Mouse (Mus musculus): ENCODE results near the gene Atp4b.
A peak's percentile ranks its signal among the peaks of the same experiment; 100 is the strongest.
"Not testable (repeated sequence)": the region's sequence is repeated elsewhere in the genome, so short reads cannot be mapped to it uniquely, and the experiment has no call there.

Atp4b gene

GRCm38 (mm10) chr8:13382536-13382935 lies 14.1 kb downstream of the Atp4b start:
- peak; percentile 31 for DNase-seq (ENCODE audit: inconsistent ontology term)

- no peak for DNase-seq (ENCODE audit: inconsistent ontology term)
Observed at GRCm38 (mm10) chr8:13381630-13382029, 15.0 kb downstream of the Atp4b start.

DNA sequence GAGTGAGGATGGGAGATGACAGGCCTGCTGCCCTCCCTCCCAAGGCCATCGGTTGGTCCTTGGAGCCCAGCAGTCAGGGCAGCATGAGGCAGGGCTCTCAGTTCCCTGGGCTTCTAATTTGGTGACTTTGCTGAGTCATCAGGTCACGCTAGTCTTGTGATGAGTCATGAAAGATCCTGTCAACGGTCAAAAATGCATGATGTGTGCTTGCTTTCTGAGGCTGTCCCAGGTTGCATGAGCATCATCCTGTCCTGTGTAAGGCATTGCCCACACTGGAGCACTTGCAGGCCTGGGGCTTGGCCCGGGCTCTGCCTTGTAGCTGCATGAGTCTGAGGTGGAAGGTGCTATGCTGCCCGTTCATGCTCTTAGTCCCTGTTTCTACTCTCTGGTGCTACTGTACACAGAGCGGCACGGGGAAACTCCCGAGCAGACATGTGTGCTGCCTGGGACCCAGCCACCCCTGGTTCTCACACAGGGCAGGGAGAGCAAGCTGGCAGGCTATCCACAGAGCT lies 23.4 kb downstream of the Atp4b start:
- DNase-seq (ENCODE audit: inconsistent ontology term), result peak; percentile 34

DNA sequence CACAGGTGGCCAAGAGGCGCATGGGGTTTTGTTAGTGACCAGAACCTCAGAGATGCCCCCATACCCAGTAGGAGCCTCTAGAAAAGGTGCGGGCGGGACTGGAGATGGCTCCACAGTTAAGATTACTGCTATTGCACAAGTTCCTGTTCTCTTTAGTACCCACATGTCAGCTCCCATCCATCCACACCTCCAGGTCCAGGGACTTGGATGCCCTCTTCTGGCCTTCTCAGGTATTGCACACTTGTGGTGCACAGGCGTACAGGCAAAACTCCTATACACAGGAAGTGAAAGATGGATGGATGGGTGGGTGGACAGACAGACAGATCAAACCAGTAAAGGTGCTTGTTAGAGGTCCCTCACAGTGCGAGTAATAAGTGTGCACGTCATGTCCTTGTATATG lies 34.8 kb downstream of the Atp4b start:
- no peak for DNase-seq (ENCODE audit: inconsistent ontology term)

GRCm38 (mm10) chr8:13360213-13360612 lies 36.4 kb downstream of the Atp4b start:
- no peak for DNase-seq (ENCODE audit: inconsistent ontology term)

DNA sequence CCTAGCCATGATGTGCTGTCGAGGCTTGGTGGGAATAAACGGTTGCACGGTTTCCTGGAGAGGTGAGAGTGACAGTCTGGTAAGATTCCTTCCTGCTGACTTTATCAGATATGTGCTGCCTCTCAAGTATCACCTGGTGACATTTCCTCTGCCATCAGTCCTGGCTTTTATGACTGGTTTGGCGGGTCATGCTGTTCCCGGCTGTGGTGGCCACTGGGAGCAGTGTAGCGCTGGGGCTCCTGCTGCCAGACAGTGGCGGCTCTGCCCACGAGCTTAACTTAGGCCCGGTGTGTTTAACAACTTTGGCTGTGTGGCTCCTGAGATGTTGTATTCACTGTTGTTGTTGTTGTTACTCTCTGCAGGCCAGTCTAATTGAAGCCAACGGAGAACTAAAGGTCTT lies 39.9 kb downstream of the Atp4b start:
- DNase-seq (ENCODE audit: inconsistent ontology term), result no peak

- DNase-seq (ENCODE audit: inconsistent ontology term), result no peak
Observed at GRCm38 (mm10) chr8:13356221-13356620, 40.4 kb downstream of the Atp4b start.

DNA sequence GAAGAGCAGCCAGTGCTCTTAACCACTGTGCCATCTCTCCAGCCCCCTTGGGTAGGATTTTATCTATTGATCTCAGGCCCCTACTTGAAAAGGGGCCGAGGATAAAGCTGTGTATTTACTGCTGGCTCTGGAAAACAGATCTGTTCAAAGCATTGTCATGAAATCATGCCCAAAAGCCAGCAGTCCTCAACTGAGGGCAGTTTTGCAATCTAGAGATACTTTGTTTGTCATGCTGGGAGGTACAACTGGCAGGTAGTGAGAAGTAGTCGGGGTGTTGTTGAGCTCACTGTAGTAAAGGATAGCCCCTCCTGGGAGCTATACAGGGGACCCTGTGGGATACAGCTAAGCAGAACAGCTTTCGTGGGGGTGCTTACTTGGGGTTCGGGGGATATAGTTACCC lies 42.7 kb downstream of the Atp4b start:
- no peak for DNase-seq (ENCODE audit: inconsistent ontology term)

GRCm38 (mm10) chr8:13353155-13353833 lies 43.3 kb downstream of the Atp4b start:
- no peak for DNase-seq (ENCODE audit: inconsistent ontology term)

- DNase-seq (ENCODE audit: inconsistent ontology term), result no peak
Observed at GRCm38 (mm10) chr8:13352601-13353000, 44.0 kb downstream of the Atp4b start.

DNA sequence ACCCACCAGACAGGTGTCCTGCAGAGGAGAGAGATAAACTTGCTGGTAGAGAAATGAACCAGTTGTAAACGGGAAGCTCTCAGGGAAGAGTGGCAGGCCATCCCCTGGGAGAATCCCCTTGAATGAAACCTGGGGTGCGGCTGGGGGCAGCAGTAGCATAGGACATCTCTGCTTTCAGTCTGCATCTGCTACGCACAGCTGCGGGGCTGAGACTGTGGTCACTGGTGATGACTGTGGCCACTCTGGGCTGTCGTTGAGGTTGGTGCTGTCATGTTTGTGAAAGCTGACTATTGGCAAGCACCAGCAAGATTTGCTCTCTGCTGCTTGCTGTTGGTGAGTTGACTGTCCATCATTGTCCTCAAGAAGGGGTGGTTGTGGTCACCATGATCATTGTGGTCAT lies 45.0 kb downstream of the Atp4b start:
- DNase-seq (ENCODE audit: inconsistent ontology term), result no peak

DNA sequence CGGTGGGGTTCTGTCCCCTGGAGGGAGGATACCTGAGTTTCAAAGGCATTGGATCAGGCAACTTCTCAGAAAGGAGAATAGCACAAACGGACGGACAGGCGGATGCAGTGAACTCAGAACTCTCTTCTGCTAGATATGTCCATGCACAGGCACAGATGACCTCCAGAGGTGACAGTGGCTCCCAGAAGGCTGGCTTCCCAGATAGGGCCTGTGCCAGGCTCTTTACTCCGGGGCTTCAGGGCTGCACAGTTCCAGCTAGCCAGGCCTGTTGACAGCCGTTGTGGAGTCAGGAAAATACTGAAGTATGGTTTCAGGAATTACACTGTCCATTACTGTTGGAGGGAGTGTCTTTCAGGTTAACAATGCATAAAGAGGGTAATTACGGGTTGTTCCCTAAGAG lies 46.6 kb downstream of the Atp4b start:
- no peak for DNase-seq (ENCODE audit: inconsistent ontology term)

DNA sequence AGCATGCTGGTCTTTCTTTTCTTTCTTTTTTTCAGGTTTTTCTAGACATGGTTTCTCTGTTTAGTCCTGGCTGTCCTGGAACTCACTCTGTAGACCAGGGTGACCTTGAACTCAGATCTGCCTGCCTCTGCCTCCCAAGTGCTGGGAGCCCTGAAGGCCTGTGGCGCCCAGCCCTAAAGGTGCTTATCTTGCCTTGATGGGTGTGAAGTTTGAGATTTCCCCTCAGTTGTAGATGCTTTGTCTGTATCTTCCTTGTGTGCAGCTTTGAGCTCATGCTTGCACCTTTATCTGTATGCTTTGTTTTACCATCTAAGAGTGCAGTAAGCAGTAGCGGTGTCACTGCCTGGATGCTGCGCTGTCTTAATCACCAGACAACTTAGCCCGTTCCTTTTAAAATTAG lies 53.5 kb downstream of the Atp4b start:
- DNase-seq (ENCODE audit: inconsistent ontology term), result no peak

DNA sequence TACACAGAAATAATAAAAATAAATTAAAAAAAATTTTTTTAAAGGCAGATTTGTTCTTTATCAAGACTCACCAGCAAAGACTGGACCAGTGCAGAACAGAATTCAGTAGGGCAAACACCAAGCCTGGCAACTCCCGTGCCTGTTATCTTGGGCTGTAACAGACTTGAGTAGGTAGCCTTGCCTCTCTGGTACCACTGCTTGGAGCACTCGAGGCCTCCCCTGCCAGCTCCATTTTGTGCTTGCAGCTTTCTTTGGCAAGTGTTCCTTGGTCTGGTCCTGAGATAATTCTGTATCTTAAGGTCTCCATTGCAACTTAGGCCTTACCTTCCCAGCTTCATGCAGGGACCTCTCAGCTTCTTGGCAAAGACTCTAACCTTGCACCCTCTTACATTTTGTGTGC lies 54.3 kb downstream of the Atp4b start:
- no peak for DNase-seq (ENCODE audit: inconsistent ontology term)

DNA sequence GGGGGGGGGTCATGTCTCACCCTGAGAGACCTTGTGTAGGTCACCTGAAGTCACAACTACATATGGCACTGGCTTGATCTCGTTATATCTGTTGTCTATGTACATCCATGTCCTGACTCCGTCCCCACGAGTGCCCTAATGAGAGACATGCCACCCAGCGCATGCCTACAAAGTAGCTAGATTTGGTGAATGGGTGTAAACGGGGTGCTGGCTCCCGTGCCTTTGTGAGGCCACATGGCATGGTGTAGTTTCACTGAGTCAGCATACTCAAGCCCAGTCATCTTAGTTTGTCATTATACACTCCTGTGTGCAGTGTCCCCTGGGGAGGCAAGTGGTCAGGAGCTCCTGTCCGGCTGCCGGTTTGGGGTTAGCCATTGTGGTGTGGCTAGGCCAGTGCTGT lies 56.0 kb downstream of the Atp4b start:
- no peak for DNase-seq (ENCODE audit: inconsistent ontology term)

DNA sequence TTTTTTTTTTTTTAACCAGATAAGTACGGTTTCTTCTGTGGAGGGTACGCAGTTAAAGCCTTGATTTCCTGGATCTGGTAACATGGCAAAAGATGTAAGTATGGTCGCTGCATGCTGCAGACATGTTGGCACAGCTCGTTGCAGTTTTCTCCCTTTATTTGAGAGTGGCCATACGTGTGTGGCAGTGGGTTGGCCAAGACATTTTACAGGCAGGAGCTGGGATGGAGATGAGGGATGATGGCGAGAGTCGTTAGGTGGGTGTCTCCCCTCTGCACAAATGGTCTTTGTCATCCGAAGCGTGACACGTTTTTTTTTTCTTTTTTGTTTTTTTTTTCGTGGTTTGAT lies 57.0 kb downstream of the Atp4b start:
- no peak for DNase-seq (ENCODE audit: inconsistent ontology term)

- peak; percentile 42 for DNase-seq (ENCODE audit: inconsistent ontology term)
Observed at GRCm38 (mm10) chr8:13338901-13339645, 57.6 kb downstream of the Atp4b start.

DNA sequence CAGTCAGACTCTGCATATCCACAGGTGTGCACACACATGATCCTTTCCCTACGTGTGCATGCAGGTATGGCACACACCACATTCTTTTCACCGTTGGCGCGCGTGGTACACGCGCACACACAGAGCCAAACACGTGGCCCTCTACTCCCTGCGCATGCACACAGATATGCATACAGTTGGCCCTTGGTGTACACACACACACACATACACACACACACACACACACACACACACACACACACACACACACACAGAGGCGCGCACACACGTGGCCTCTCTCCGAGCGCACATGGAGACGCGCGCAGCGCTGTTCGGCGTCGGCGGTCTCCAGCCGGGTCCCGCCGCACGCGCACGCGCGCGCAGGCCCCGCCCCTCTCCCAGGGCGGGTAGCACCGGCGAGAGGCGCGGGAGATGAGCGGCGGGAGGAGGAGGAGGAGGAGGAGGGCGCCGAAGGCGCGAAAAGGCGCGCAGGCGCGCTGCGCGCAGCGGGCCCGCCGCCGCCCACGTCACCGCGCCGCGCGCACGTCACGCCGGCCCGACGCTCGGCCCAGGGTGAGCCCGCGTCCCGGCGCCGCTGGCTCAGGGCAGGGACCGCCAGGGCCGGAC lies 58.3 kb downstream of the Atp4b start, which contains the start of gene Tfdp1:
TSS of gene Tfdp1 (plus strand) at position 497 of the 606 bp plus-strand sequence.
- peak; percentile 90 for DNase-seq (ENCODE audit: inconsistent ontology term)

DNA sequence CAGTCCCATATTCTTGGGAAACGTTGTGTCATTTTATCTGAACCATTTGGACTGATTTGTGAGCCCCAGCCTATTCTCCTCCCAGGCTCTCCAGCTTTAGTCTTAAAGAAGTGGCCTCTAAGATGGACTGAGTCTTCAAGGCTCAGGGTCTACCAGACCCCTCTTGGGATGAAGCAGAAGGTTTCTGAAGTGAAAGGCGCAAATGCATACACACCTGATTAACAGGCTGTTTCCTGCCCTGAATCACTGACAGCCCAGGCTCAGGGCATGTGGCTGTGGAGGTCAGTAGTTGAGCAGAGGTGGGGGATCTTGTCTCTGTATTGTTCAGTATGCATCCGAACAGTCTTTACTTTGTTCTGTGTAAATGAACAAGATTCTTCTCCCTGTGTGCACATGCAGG lies 58.9 kb downstream of the Atp4b start:
- DNase-seq (ENCODE audit: inconsistent ontology term), result no peak

- DNase-seq (ENCODE audit: inconsistent ontology term), result not testable (repeated sequence)
Observed at GRCm38 (mm10) chr8:13337245-13337644, 59.4 kb downstream of the Atp4b start.

Data from Muller cell, postnatal 12 days (primary cell).